Mouse (Mus musculus) E14TG2a.4 (cell line): ENCODE measurements around the gene Ier5l.
A peak's percentile ranks its signal among the peaks of the same experiment; 100 is the strongest.

Experiments
- H3K27me3 ChIP-seq: 2 replicates; pipeline ENCODE4 v1.6.1; 2014; ENCODE audit warnings: low read length, control low read depth; ENCODE audit not compliant: insufficient read depth
- H3K36me3 ChIP-seq: 2 replicates; pipeline ENCODE4 v1.6.1; 2014; ENCODE audit warnings: low read length, control low read depth; ENCODE audit not compliant: insufficient read depth
- H3K4me1 ChIP-seq: replicated peaks from 2 replicates; pipeline ENCODE4 v1.6.1; 2014; ENCODE audit warnings: low read depth, low read length, control low read depth
- H3K4me3 ChIP-seq: replicated peaks from 2 replicates; pipeline ENCODE4 v1.5.1; 2014; ENCODE audit warnings: mild to moderate bottlenecking, low read length
- H3K9me3 ChIP-seq: 2 replicates; pipeline ENCODE4 v1.6.1; 2014; ENCODE audit warnings: low read length, control low read depth
- CTCF ChIP-seq: conservative IDR thresholded peaks from 2 replicates; pipeline ENCODE4 v1.5.1; 2014; ENCODE audit warnings: low read length
- NANOG ChIP-seq: IDR thresholded peaks from 2 replicates; pipeline ENCODE4 v1.6.1; 2014; ENCODE audit warnings: borderline replicate concordance, low read length, mixed read lengths
- POU5F1 ChIP-seq: IDR thresholded peaks from 2 replicates; pipeline ENCODE4 v1.6.1; 2014; ENCODE audit warnings: low read length, borderline replicate concordance

The Ier5l gene

DNA sequence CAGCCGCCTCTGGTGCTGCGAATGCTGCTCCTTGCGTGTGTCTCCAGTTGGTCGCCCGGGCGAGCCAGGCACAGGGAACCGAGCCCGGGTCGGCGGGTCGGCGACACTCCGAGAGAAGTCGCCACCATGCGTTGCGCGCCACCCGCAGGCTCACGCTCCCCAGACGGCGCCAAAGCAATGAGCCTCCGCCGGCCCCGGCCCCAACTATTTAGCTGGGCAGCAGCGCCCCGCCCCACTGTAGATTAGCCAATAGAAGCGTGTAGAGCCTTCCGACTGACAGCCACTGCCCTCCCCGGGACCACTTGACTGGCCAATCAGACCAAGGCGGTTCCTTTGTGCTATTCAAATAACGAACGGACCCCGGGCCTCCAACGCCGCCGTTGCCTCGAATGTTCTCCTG, at the start of gene Ier5l:
Gene Ier5l, minus strand, starts transcription at position 181 of the 400 bp plus-strand sequence.
- Histone ChIP-seq H3K36me3 (peaks cover 28% of the 10 kb centered on the region), H3K27me3 (peaks cover 28% of the 10 kb centered on the region), H3K9me3 (no peaks in the 10 kb centered on the region), H3K4me3 (peak within 1 kb of the TSS; percentile 89), H3K4me1 (peaks cover 59% of the 10 kb centered on the region)
- TF ChIP-seq CTCF (no peak), NANOG (no peak), POU5F1 (no peak)

GRCm38 (mm10) chr2:30523727-30524126, 49.7 kb upstream of the Ier5l start:
- Histone ChIP-seq H3K27me3 (peaks cover 63% of the 10 kb centered on the region), H3K9me3 (no peaks in the 10 kb centered on the region), H3K4me1 (peaks cover 22% of the 10 kb centered on the region), H3K36me3 (no peaks in the 10 kb centered on the region), H3K4me3 (no peak overlapping the region)
- TF ChIP-seq NANOG: no peak
- TF ChIP-seq CTCF: no peak
- TF ChIP-seq POU5F1: no peak

DNA sequence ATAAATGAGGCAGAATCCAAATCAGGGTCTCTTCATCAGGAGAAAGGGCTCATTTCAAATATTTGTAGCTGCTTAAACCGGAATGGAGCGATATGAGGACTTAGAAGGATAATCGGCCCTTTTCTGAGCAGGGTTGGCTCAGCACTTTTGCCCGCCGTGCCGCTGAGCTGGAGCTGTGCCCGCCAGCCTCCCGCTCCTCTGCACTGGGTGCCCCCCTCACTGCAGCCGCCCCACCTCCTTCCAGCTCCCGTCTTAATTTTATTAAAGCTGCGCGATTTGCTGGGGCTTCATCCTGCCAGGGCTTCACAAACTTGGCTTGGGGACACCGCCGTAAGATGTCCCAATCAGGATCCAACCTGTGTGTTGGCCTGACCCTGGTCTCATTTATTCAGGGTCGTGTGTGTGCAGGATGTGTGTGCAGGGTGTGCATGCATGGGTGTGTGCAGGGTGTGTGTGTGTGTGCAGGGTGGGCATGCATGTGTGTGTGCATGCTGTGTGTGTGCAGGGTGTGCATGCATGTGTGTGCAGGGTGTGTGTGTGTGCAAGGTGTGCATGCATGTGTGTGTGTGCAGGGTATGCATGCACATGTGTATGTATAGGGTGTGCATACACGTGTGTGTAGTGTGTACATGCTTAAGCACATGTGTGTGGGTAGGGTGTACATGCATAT, 36.8 kb upstream of the Ier5l start:
- Histone ChIP-seq H3K27me3 (peaks cover 61% of the 10 kb centered on the region), H3K4me1 (peaks cover 28% of the 10 kb centered on the region), H3K36me3 (no peaks in the 10 kb centered on the region), H3K9me3 (0 out of 2 replicates have a peak, but pooled peaks cover 3% of the 10 kb centered on the region), H3K4me3 (peak overlapping the region; percentile 59)
- TF ChIP-seq NANOG (no peak), CTCF (no peak), POU5F1 (no peak)

- Histone ChIP-seq H3K36me3 (no peaks in the 10 kb centered on the region), H3K9me3 (0 out of 2 replicates have a peak, but pooled peaks cover 3% of the 10 kb centered on the region), H3K4me1 (peaks cover 46% of the 10 kb centered on the region), H3K4me3 (no peak overlapping the region), H3K27me3 (peaks cover 48% of the 10 kb centered on the region)
- TF ChIP-seq POU5F1 (no peak), NANOG (no peak), CTCF (no peak)
These were observed 33.2 kb upstream of the Ier5l start for GRCm38 (mm10) chr2:30507138-30507727.

DNA sequence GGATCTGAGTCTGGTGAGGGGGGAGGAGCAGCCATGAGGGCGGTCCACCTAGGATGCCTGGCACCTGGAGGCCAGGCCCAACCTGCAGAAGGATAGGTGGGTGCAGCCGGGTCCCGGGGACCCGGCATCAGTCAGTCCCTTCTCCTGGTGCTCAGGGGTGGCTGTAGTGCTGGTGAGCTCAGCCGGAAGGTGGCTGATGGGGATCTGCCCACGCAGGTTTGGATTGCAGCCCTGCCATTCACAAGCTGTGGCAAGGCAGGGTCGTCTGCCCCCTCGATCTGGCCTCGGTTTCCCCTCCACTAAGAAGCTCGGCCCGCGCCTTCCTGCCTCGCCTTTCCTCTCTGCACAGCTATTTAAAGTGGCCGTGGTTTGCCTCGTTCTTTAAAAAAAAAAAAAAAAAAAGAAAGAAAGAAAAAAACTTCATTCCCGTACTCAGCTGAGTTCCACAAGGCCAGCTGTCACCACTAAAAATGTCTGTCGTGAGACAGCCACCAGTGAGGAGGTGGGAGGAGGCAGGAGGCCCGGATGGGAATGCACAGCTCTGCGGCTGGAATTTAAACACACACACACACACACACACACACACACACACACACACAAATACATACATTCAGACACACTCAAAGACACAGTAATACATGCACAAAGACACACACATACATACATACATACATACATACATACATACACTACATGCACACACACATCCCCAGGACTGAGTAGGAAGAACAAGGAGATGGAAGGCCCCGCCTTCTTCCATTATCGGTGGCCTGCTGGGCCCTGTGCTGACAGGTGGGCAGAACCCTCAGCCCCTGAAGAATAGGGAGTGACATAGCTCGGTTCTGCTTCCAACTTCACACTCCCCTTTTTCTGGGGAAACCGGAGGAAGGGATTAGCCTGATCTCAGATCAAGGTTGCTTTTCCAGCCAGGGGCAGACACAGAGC, 29.9 kb upstream of the Ier5l start:
- no peaks in the 10 kb centered on the region for H3K36me3 ChIP-seq
- TF ChIP-seq POU5F1: no peak
- no peak for TF ChIP-seq CTCF
- TF ChIP-seq NANOG: no peak
- H3K27me3 ChIP-seq: peaks cover 51% of the 10 kb centered on the region
- H3K4me1 ChIP-seq: peaks cover 30% of the 10 kb centered on the region
- 0 out of 2 replicates have a peak, but pooled peaks cover 6% of the 10 kb centered on the region for H3K9me3 ChIP-seq
- no peak overlapping the region for H3K4me3 ChIP-seq

- H3K9me3 ChIP-seq: 0 out of 2 replicates have a peak, but pooled peaks cover 6% of the 10 kb centered on the region
- peaks cover 19% of the 10 kb centered on the region for H3K4me1 ChIP-seq
- TF ChIP-seq NANOG (no peak), POU5F1 (no peak), CTCF (no peak)
- no peaks in the 10 kb centered on the region for H3K36me3 ChIP-seq
- H3K27me3 ChIP-seq: peaks cover 46% of the 10 kb centered on the region
- H3K4me3 ChIP-seq: no peak overlapping the region
These were observed 27.7 kb upstream of the Ier5l start for GRCm38 (mm10) chr2:30501701-30502100.

GRCm38 (mm10) chr2:30495909-30496861, 22.2 kb upstream of the Ier5l start:
- Histone ChIP-seq H3K4me3 (peak overlapping the region; percentile 57), H3K9me3 (peaks cover 16% of the 10 kb centered on the region; the same call in 1 of the 2 replicates), H3K36me3 (no peaks in the 10 kb centered on the region), H3K4me1 (peaks cover 23% of the 10 kb centered on the region), H3K27me3 (peaks cover 28% of the 10 kb centered on the region)
- no peak for TF ChIP-seq NANOG
- no peak for TF ChIP-seq CTCF
- TF ChIP-seq POU5F1: no peak
